ENCODE assay signal across 11 mouse cellular contexts in genomic region chr13:63134879-63135421, GRCm38 (mm10).
DNase-seq lines count a peak whose midpoint lies in the region; ATAC-seq lines count a peak whose summit lies in the region.
"Had no signal": no experiment of that assay in that cellular context is flagged by ENCODE, and none has a peak within 500 bp of the region (broad histone marks: within the 10 kb centered on the region; RNA-seq: fewer than 3 reads in every experiment).

No protein-coding gene starts in this region.

- ATAC-seq in lung, embryonic 16.5 days (ENCODE audit: low read depth), result 0 out of 2 replicates have a peak, but pooled peaks have one; percentile 12

- no peak overlapping the region for H3K9ac ChIP-seq in lung, embryonic 16.5 days (ENCODE audit: low read length)
- H3K9ac ChIP-seq: hindbrain, embryonic 12.5 days had no signal

- no peak overlapping the region for H3K4me2 ChIP-seq in lung, embryonic 16.5 days (ENCODE audit: low read depth, low read length)
- H3K4me2 ChIP-seq: hindbrain, embryonic 12.5 days had no signal

- no peaks in the 10 kb centered on the region for H3K36me3 ChIP-seq in lung, embryonic 16.5 days (ENCODE audit: control insufficient read depth, insufficient read depth, low read length)
- H3K36me3 ChIP-seq: forebrain, embryonic 10.5 days; hindbrain, embryonic 12.5 days had no signal

- DNase-seq in heart, adult 18-20 months, result peak; percentile 71 to 75
- DNase-seq in heart, postnatal 25 days (ENCODE audit: low spot score), result no peak
- no peak for DNase-seq in lung, postnatal 4 days
- peak; percentile 42 for DNase-seq in brain, adult 2 months (ENCODE audit: low read depth, low spot score)
- peak; percentile 81 for DNase-seq in lung, postnatal 36 days
- no peak for DNase-seq in cerebellum, postnatal 36 days
- DNase-seq: cerebellum, adult 11 months had no signal

- no peaks in the 10 kb centered on the region for H3K27me3 ChIP-seq in lung, embryonic 16.5 days (ENCODE audit: control insufficient read depth, insufficient read depth, low read depth, low read length)
- H3K27me3 ChIP-seq: hindbrain, embryonic 12.5 days had no signal

- H3K9me3 ChIP-seq in lung, embryonic 16.5 days (ENCODE audit: control insufficient read depth, low read length), result no peaks in the 10 kb centered on the region
- H3K9me3 ChIP-seq: forebrain, embryonic 10.5 days; hindbrain, embryonic 12.5 days had no signal

- no peaks in the 10 kb centered on the region for H3K4me1 ChIP-seq in lung, embryonic 16.5 days (replicated peaks; ENCODE audit: control insufficient read depth, insufficient read depth, low read length)

- H3K27ac ChIP-seq in lung, embryonic 16.5 days (ENCODE audit: low read length), result no peak overlapping the region
- H3K27ac ChIP-seq: forebrain, embryonic 10.5 days; hindbrain, embryonic 12.5 days; stomach, postnatal 0 days had no signal

- WGBS in lung, embryonic 16.5 days, result 72% methylated on average over 5 of the region's 5 CpGs

- intact Hi-C loops in heart, postnatal 25 days (cut with DNase I), result no loop called here

- H3K4me3 ChIP-seq in lung, embryonic 16.5 days (ENCODE audit: low read length), result no peak overlapping the region
- H3K4me3 ChIP-seq: forebrain, embryonic 10.5 days; hindbrain, embryonic 12.5 days had no signal

Comparison
In these comparisons a context has a peak if more than half of its experiments do, and no peak if none do; other contexts are left out.
1. DNase-seq: peak in heart, adult 18-20 months (2 of 2), brain, adult 2 months (single experiment) and lung, postnatal 36 days (single experiment); none in heart, postnatal 25 days (single experiment), lung, postnatal 4 days (0 of 2) and cerebellum, postnatal 36 days (0 of 2).